Mouse (Mus musculus): ENCODE results near the gene Hcfc1r1.
A peak's percentile ranks its signal among the peaks of the same experiment; 100 is the strongest.

Hcfc1r1 gene

GRCm38 (mm10) chr17:23675127-23675526, 1.7 kb downstream of the Hcfc1r1 start:
- no peak for DNase-seq (ENCODE audit: low spot score in 2 of 2)

GRCm38 (mm10) chr17:23675564-23676281, 2.3 kb downstream of the Hcfc1r1 start:
- no peak for DNase-seq (ENCODE audit: low spot score in 2 of 2)

DNA sequence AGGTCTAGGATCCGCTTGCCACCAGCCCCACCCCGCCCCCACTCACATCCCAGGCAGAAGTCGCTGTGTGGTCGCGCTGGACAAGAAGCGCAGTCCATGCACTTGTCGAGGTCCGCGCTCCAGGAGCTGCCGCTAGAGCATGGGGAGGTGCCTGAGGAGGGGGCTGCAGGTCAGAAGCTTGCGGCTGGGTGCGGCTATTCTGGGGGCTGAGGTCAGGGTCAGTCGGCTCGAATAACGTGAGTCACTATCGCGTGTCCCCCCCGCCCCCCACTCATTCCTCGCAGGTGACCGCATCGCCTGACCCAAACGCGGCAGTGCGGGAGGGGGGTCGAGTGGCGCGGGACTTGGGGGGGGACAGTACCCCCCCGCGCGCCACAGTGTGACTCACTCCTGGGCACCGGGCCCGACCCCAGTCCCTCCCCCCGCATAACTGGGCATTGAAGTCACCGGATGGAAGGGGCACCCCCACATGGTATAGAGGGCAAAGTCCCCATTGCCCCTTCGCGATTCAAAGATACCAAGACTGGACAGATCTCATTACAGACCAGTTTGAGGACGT, 3.2 kb downstream of the Hcfc1r1 start:
- DNase-seq (ENCODE audit: low spot score in 2 of 2): no peak

- peak; percentile 86 to 89 for DNase-seq (ENCODE audit: low spot score in 2 of 2)
These were observed 3.9 kb downstream of the Hcfc1r1 start, which contains the start of gene Tnfrsf12a for GRCm38 (mm10) chr17:23677236-23677679. TSS of gene Tnfrsf12a (minus strand) at chr17:23677468.

GRCm38 (mm10) chr17:23679127-23679835, 5.9 kb downstream of the Hcfc1r1 start, which contains the start of gene Cldn6:
TSS of gene Cldn6 (plus strand) at chr17:23679249.
- no peak for DNase-seq (ENCODE audit: low spot score in 2 of 2)

GRCm38 (mm10) chr17:23680336-23680735, 6.9 kb downstream of the Hcfc1r1 start:
- no peak for DNase-seq (ENCODE audit: low spot score in 2 of 2)

GRCm38 (mm10) chr17:23681086-23681485, 7.7 kb downstream of the Hcfc1r1 start:
- DNase-seq (ENCODE audit: low spot score in 2 of 2): no peak

GRCm38 (mm10) chr17:23682092-23682491, 8.7 kb downstream of the Hcfc1r1 start:
- DNase-seq (ENCODE audit: low spot score in 2 of 2): no peak

- DNase-seq (ENCODE audit: low spot score in 2 of 2): no peak
These were observed 9.1 kb downstream of the Hcfc1r1 start for GRCm38 (mm10) chr17:23682530-23682929.

DNA sequence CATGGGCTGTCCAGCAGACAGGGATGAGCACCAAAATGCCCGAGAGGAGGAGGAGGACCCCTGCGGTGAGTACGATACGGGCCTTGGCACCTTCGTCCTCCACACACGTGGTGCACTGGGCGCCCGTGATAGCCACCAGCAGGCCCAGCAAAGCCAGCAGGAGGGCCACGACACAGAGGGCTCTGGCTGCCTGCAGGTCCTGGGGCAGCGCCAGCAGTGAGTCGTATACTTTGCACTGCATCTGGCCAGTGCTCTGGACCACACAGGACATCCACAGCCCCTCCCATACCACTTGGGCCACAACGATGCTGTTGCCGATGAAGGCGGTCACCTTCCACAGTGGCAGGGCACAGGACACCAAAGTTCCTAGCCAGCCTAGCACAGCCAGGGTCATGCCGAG, 9.8 kb downstream of the Hcfc1r1 start:
- no peak for DNase-seq (ENCODE audit: low spot score in 2 of 2)

DNA sequence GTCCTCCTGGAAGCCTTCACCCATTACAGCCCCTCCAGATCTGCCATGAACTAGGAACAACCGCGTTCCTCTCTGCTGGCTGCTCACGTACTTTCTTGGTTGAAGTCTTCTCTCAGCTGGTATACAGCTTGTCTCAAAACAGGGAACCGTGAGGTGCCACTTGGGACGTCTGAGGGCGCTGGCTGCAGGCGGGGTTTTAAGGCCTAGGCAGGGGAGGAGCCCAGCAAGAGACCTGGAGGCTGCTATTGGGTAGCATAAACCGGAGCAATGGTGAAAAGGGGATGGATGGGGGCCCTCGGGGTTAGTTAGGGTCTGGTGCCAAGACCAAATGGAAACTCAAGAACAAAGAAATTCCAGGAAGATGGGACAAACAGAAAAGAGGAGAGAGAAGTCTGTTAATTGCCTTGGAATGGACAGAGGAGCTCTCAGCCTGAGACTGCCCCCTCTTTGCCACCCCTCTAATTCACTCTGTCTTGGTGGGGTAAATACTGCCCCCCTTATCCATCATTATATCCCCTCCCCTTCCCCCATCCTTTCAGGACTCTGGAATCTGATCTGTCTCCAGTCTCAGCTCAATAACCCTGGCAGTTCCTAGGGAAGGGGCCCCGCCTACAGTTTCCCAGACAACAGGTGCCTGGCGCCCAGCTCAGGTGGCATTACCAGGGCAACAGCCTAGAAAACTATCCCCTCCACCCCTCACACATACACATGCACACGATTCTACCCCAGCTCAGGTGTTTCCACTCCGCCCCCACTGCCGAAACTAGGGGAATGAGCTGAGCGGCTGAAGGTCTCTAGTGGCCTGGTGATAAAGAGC, 10.7 kb downstream of the Hcfc1r1 start, which contains the start of gene Cldn9:
TSS of gene Cldn9 (minus strand) at position 171 of the 817 bp plus-strand sequence.
- no peak for DNase-seq (ENCODE audit: low spot score in 2 of 2)

GRCm38 (mm10) chr17:23694491-23694890, 21.1 kb downstream of the Hcfc1r1 start:
- no peak for DNase-seq (ENCODE audit: low spot score in 2 of 2)

DNA sequence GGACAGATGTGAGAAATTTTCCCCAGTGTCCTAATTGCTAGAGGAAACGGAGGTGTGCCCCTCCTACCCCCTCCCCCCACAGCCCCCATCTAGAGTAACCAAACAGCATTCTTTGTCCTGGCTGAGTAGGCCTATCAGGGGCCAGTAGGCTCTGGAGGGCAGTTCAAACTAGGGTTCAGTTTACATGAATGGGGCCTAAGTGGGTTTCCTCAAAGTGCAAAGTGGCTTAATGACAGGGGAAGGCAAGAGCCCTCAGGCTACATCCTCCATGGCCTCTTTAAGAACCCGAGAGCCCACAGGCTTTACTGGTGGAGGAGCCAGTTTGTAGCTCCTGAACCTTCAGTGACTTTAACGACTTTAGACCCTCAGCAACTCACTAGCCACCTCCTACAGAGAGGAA, 22.4 kb downstream of the Hcfc1r1 start:
- no peak for DNase-seq (ENCODE audit: low spot score in 2 of 2)

DNA sequence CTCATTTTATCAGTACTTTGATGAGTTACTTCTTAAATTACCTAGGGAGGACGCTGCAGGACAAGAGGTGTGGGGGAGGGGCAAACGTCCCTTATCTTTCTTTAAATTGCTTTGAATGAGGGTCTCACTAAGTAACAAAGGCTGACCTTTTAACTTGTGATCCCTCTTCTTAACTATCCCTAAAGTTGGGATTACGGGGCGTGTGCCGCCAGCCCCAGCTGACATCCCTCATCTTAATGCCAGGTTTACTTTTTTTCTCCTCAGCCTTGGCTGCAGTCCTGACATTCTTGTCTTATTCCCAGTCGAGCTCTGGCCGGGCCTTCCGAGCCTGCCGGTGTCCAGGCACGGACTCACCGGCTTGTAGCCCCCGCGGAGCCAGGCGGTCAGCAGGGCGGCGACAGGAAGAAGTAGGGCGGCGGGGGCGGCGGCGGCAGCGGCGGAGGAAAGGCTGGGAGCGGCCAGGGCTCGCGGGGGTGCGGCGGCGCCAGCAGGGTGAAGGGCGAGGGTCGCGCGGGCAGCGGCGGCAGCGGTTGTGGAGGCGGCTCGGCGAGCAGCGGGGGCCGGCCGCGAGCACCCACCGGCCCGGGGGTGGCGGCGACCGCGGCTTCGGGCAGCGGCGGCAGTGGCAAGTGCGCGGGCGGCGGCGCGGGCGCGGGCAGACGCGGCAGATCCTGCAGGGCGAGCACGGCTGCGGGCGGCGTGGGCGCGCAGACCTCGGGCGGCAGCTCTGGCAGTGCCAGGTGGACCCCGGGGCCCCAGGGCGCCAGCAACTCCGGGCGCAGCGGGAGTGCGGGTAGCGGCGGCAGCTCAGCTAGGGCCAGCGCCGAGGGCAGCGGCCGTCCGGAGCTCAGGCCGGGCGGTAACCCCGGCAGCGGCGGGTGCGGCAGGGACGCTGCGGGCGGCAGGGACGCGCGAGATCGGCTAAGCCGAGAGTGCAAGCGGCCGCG, 26.0 kb downstream of the Hcfc1r1 start:
- no peak for DNase-seq (ENCODE audit: low spot score in 2 of 2)

GRCm38 (mm10) chr17:23700079-23700478, 26.7 kb downstream of the Hcfc1r1 start:
- peak; percentile 83 to 84 for DNase-seq (ENCODE audit: low spot score in 2 of 2)

DNA sequence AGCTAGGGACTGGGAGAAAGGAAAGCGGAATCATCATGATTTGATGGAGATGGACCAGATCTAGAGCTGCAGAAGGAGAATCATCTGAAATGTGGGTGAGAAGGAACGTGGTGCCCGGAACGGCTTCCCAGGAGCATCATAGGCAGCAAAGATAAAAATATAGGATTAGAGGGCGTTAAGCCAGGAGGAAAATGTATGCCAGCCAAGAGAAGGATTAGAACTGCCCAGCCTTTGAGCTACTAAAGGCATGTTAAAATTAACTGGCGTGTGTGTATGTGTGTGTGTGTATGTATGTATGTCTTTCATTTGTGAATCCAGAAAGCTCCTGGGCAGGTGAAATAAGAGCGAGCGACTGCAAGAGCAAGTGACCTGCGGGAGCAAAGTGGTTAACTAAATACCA, 29.9 kb downstream of the Hcfc1r1 start:
- no peak for DNase-seq (ENCODE audit: low spot score in 2 of 2)

- DNase-seq (ENCODE audit: low spot score in 2 of 2): no peak
These were observed 31.3 kb downstream of the Hcfc1r1 start for GRCm38 (mm10) chr17:23704741-23705140.

DNA sequence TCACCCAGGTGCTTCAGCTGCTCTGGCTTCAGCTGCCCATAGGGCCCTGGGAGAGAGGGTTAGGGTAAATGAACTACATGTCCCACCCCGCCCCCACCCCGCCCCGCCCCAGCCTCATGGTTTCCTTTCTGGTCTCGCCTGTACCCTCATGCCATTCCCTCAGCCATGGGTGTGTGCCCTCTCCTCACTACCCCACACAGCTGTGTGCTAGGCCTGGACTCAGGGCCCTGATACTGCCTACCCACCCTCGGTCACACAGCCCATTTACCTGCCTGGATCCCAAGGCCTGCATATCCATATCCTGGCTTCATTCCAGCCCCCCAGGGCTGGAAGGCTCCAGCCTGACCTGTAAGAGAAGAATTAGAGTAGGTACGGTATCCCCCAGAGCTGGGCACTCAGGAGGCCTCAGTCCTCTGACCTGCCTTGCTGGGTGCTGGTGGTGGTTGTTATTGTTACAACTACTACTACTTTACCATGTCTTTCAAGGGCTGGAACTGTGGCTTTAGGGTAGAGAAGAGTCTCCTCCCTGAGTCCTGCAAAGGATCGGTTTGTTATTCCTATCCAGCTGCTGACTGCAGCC, 32.2 kb downstream of the Hcfc1r1 start:
- no peak for DNase-seq (ENCODE audit: low spot score in 2 of 2)

GRCm38 (mm10) chr17:23706212-23706611, 32.8 kb downstream of the Hcfc1r1 start:
- DNase-seq (ENCODE audit: low spot score in 2 of 2): peak; percentile 47 to 56

DNA sequence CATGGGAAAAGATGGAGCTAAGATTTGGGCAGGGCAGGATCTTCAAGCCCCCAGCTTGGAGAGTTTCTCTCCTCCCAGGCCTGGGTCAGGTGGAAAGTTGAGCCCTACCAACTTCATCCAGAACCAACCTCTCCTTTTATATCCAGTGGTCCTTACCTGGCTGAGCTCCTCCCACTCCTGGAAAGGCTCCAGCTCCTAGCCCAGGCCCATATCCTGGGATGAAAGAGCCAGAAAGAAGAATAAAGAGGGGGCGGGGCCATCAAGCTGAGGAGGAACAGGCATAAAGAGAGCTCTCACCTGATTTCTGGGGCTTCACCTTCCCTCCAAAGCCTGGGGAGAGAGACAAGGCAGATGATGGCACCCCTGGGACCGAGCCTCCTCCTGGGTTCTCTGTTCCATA, 43.6 kb downstream of the Hcfc1r1 start:
- DNase-seq (ENCODE audit: low spot score in 2 of 2): no peak
